Mouse (Mus musculus) kidney, postnatal 4 days (tissue): ENCODE measurements around the gene Vmn1r119.
"Not testable (repeated sequence)": the region's sequence is repeated elsewhere in the genome, so short reads cannot be mapped to it uniquely, and the experiment has no call there.

Experiments used
- DNase-seq, 2 experiments: peaks; one replicate each; pipeline ENCODE4 v3.0.0; 2021; ENCODE audit warnings: mixed read lengths in 2 of 2

The Vmn1r119 gene

GRCm38 (mm10) chr7:21012355-21012754, at the start of gene Vmn1r119:
TSS of gene Vmn1r119 (minus strand) at chr7:21012455.
- not testable (repeated sequence) for DNase-seq

GRCm38 (mm10) chr7:21053684-21054083, 41.4 kb upstream of the Vmn1r119 start, which contains the start of gene Vmn1r120:
TSS of gene Vmn1r120 (minus strand) at chr7:21053784.
- DNase-seq, result not testable (repeated sequence)
